Mouse (Mus musculus): ENCODE data around the gene Cep55.

DNA sequence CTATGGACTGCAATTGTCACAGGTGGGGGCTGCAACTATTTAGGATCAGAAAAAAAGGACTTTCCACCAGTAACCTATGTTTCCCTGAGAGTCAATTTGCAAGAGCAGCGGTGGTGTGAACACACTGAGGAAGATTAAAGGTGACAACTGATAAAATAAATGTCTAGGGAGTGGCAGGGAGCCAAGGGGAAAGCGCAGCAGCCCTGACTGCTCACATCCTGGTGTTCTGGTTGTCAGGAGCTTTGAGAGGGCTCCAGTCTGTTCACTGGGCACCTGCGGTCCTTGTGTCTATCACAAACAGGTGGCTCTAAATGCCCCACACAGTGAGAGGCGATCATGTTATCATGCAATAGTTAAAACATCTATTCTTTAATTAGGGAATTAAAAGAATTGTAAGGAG is 57.8 kb downstream of the Cep55 start:
- no peak for TF ChIP-seq POLR2A (IDR thresholded peaks at IDR 0.05; ENCODE audit: extremely low read depth, insufficient read depth, low read length)
- no peak for TF ChIP-seq CTCF (IDR thresholded peaks at IDR 0.05; ENCODE audit: low read depth, low read length)

All from liver, adult 2 months (tissue).